Mouse (Mus musculus) thymus, adult 2 months (tissue): ENCODE data around the gene Oaz2.

Source experiments
- CTCF ChIP-seq: fragments of 200-500 bp; IDR thresholded peaks from 2 replicates; pipeline ENCODE4 v1.5.1; 2012; ENCODE audit warnings: mild to moderate bottlenecking, control low read depth, low read length, moderate library complexity, borderline replicate concordance; ENCODE audit not compliant: control insufficient read depth, poor library complexity, insufficient read depth; ENCODE audit errors: extremely low read depth
- POLR2A ChIP-seq: fragments of 200-500 bp; IDR thresholded peaks from 2 replicates; pipeline ENCODE4 v1.6.1; 2012; ENCODE audit warnings: mild to moderate bottlenecking, low read length, control low read depth, moderate library complexity; ENCODE audit not compliant: control insufficient read depth, poor library complexity, insufficient read depth; ENCODE audit errors: extremely low read depth

GRCm38 (mm10) chr9:65692959-65693603, 25.3 kb downstream of the Oaz2 start:
- TF ChIP-seq CTCF (no peak), POLR2A (no peak)
